Mouse (Mus musculus) stomach, postnatal 0 days (tissue): ENCODE results near the gene Kcnj11.

Experiments
- CTCF ChIP-seq: IDR thresholded peaks from 2 replicates; pipeline ENCODE4 v1.5.1; 2016; ENCODE audit warnings: antibody characterized with exemption, low read depth, mild to moderate bottlenecking, moderate library complexity
- EP300 ChIP-seq: optimal IDR thresholded peaks from 2 replicates; pipeline ENCODE3; 2016; ENCODE audit warnings: antibody characterized with exemption

DNA sequence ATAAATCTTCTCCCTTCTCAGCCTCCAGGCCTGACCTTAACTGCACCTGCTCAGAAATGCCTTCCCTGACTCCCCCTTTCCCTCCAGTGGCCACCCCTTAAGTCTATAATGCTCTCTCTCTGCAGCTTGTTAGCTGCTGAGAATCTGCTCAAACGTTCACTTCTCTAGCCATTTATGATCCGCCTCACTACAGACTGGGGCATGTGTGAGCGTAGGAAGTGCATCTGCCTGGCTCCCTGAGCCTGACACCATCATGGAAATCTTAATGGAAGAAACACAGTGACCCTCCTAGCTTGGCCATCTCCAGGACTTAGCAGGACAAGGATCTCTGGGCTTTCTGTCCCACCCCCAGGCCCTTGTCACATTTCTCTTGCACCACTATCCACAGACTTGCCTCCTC, 9.5 kb upstream of the Kcnj11 start:
- no peak for TF ChIP-seq CTCF
- TF ChIP-seq EP300, result no peak
